Mouse (Mus musculus) stomach, embryonic 15.5 days (tissue): ENCODE measurements at regions not wholly inside any gene's neighbourhood (a gene's known extent, or its start where the extent isn't known, plus 50 kb on each side); places are given as distances from the start of the nearest gene placed in this dataset.

Experiments
- ATAC-seq: fragments of 200-750 bp; cut with Nextera tagmentation; 2 replicates; pipeline ENCODE4 v1.8.0; 2017; ENCODE audit warnings: low read depth, moderate number of reproducible peaks, moderate TSS enrichment; ENCODE audit not compliant: insufficient read depth, low FRiP score
- H3K27ac ChIP-seq: fragments of 300-500 bp; sonication (generic); 2 replicates; pipeline ENCODE4 v1.5.1; 2015; ENCODE audit warnings: mild to moderate bottlenecking, inconsistent platforms
- H3K27me3 ChIP-seq: fragments of 300-500 bp; sonication (generic); replicated peaks from 2 replicates; pipeline ENCODE4 v1.6.1; 2015; ENCODE audit warnings: inconsistent platforms
- H3K36me3 ChIP-seq: fragments of 300-500 bp; sonication (generic); 2 replicates; pipeline ENCODE4 v1.6.1; 2015; ENCODE audit warnings: inconsistent platforms
- H3K4me1 ChIP-seq: fragments of 300-500 bp; sonication (generic); 2 replicates; pipeline ENCODE4 v1.6.1; 2015; ENCODE audit warnings: inconsistent platforms
- H3K4me2 ChIP-seq: fragments of 300-500 bp; sonication (generic); 2 replicates; pipeline ENCODE4 v1.6.1; 2015; ENCODE audit warnings: mild to moderate bottlenecking, inconsistent platforms
- H3K4me3 ChIP-seq: fragments of 300-500 bp; sonication (generic); replicated peaks from 2 replicates; pipeline ENCODE4 v1.5.1; 2015; ENCODE audit warnings: inconsistent platforms
- H3K9ac ChIP-seq: fragments of 300-500 bp; sonication (generic); 2 replicates; pipeline ENCODE4 v1.6.1; 2015; ENCODE audit warnings: inconsistent platforms
- H3K9me3 ChIP-seq: fragments of 300-500 bp; sonication (generic); 2 replicates; pipeline ENCODE4 v1.6.1; 2016; ENCODE audit warnings: inconsistent platforms
- WGBS: fragments of 180-500 bp; shearing (Covaris S2); methylation state at CpG from one replicate; pipeline ENCODE4 v1.1.7; 2015; 5-methylcytosine and 5-hydroxymethylcytosine counted together

DNA sequence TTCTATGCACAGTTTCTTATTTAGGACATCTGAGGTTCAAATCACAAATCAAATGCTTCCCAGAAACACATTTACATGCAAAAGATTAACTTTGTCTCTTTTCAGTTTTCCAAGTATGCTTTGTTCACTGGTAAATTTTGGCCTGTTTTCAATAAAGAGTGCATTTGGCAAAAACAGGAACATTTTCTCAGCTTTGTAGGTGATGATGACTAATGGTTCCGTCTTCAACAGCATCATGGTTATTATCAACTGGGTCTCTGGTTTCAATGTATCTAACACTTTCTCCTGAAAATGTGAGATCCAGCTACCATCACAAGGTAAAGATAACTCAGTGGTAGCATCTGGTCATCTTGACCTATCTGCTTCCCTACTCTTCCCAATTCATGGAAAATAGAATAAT lies 574.6 kb downstream of the Efna5 start:
- 86% methylated on average over 1 of the region's 1 CpGs for WGBS
- Histone ChIP-seq H3K27ac (no peak overlapping the region), H3K27me3 (no peaks in the 10 kb centered on the region), H3K4me1 (no peaks in the 10 kb centered on the region), H3K36me3 (no peaks in the 10 kb centered on the region), H3K9ac (no peak overlapping the region), H3K4me2 (no peak overlapping the region), H3K4me3 (no peak overlapping the region), H3K9me3 (no peaks in the 10 kb centered on the region)
- no peak for ATAC-seq

DNA sequence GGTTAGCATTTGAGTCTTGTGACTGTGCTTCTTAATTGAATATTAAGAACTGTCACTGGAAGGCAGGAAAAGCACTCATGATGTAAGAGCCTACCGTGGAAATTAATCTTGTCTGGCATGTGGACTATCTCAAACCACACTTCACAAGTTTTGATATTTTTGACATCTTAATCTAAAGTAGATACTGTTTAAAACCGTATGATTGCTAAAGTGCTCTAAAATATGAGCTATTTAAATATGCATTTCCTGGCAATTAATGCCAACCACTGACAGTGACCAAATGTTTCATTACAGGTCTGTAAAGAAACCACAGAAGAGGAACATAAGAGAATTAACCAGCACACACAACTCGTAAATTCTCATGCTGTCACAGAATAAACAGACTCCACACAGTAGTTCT lies 576.0 kb downstream of the Efna5 start:
- H3K36me3 ChIP-seq, result no peaks in the 10 kb centered on the region
- H3K4me2 ChIP-seq, result no peak overlapping the region
- ATAC-seq, result no peak
- no peaks in the 10 kb centered on the region for H3K27me3 ChIP-seq
- WGBS, result 25% methylated on average over 3 of the region's 3 CpGs
- no peak overlapping the region for H3K9ac ChIP-seq
- H3K9me3 ChIP-seq, result no peaks in the 10 kb centered on the region
- no peaks in the 10 kb centered on the region for H3K4me1 ChIP-seq
- no peak overlapping the region for H3K27ac ChIP-seq
- H3K4me3 ChIP-seq, result no peak overlapping the region

- 37% methylated on average over 3 of the region's 3 CpGs for WGBS
- H3K9me3 ChIP-seq, result no peaks in the 10 kb centered on the region
- no peak overlapping the region for H3K27ac ChIP-seq
- ATAC-seq, result no peak
- no peaks in the 10 kb centered on the region for H3K4me1 ChIP-seq
- H3K4me2 ChIP-seq, result no peak overlapping the region
- H3K4me3 ChIP-seq, result no peak overlapping the region
- H3K27me3 ChIP-seq, result no peaks in the 10 kb centered on the region
- no peak overlapping the region for H3K9ac ChIP-seq
- no peaks in the 10 kb centered on the region for H3K36me3 ChIP-seq
Measured at GRCm38 (mm10) chr17:62304073-62304472, 577.0 kb downstream of the Efna5 start.

DNA sequence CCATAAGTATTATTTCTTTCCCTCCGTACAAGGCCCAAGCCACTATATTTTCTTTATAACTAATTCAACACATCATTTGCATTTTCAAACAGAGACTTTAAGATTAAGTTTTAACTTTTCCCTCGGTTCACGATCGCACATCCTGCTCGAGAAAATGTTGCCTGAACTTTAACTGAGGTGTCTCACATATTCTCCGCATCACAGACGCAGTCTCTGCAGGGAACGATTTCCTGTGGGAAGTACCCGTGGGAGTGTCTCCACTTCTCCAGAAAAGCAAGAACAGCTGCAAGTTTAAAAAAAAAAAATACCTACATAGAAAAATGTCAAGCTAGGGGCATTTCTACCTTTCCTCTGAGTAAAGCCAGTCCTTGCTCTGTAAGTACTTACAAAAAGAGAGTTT lies 581.2 kb downstream of the Efna5 start:
- Histone ChIP-seq H3K27me3 (no peaks in the 10 kb centered on the region), H3K4me1 (no peaks in the 10 kb centered on the region), H3K4me2 (no peak overlapping the region), H3K4me3 (no peak overlapping the region), H3K9me3 (no peaks in the 10 kb centered on the region), H3K36me3 (no peaks in the 10 kb centered on the region), H3K9ac (no peak overlapping the region), H3K27ac (no peak overlapping the region)
- 58% methylated on average over 9 of the region's 9 CpGs for WGBS
- ATAC-seq, result no peak

DNA sequence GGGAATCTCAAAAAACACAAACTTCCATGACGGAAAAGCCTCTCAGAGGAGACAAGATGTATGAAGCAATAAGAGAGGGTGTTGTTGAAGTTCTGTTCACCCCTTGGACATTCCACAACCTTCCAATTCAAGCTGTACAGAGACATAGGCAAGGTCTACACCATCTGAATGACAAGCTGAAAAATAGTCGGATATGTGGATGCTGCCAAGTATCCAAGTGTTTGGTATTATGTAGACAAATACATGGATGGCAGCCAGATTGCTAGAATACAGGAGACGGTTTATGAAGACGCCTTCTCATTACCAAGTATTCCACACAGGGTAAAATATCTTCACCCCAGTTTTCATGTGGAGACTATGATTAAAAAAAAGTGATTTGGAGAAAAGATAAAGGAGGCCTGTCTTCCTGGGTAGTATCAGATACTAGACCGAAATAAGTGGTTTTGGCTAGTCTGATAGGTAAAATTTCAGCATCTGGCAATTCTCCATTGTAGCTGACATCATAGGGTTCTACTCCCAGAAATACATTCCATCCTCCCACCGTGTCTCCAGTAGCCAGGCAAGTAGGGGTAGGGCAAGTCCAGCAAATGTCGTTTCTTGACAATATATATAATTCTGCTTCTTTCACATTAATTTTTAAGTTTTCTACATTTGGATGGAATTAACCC lies 583.6 kb downstream of the Efna5 start:
- no peak overlapping the region for H3K9ac ChIP-seq
- no peaks in the 10 kb centered on the region for H3K9me3 ChIP-seq
- H3K36me3 ChIP-seq, result no peaks in the 10 kb centered on the region
- H3K4me3 ChIP-seq, result no peak overlapping the region
- no peak overlapping the region for H3K4me2 ChIP-seq
- H3K4me1 ChIP-seq, result no peaks in the 10 kb centered on the region
- H3K27me3 ChIP-seq, result no peaks in the 10 kb centered on the region
- no peak for ATAC-seq
- 64% methylated on average over 7 of the region's 7 CpGs for WGBS
- H3K27ac ChIP-seq, result no peak overlapping the region

- Histone ChIP-seq H3K4me3 (no peak overlapping the region), H3K27ac (no peak overlapping the region), H3K27me3 (no peaks in the 10 kb centered on the region), H3K4me1 (no peaks in the 10 kb centered on the region), H3K36me3 (no peaks in the 10 kb centered on the region), H3K9ac (no peak overlapping the region), H3K4me2 (no peak overlapping the region), H3K9me3 (no peaks in the 10 kb centered on the region)
- ATAC-seq, result no peak
Measured at GRCm38 (mm10) chr17:62295412-62295811, 585.7 kb downstream of the Efna5 start.

DNA sequence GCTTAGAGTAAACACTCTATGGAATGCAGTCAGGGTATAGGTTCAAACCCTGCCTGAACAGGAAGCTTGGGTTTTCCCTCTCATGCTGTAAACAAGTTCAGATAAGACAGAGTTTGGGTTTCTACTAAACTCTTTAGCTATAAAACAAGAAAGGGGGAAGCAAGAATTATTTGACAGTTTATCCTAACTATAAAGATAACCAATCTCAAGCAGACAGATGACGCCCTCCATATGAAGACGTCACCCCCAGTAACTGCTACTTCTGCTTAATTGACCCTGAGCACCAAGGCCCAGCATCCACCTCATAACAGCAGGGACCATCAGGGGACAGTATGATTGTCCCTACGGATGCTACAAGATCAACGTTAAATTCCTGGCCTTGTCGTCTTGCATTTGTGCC lies 588.4 kb downstream of the Efna5 start:
- Histone ChIP-seq H3K4me1 (no peaks in the 10 kb centered on the region), H3K9me3 (no peaks in the 10 kb centered on the region), H3K27me3 (no peaks in the 10 kb centered on the region), H3K9ac (no peak overlapping the region), H3K36me3 (no peaks in the 10 kb centered on the region), H3K27ac (no peak overlapping the region), H3K4me2 (no peak overlapping the region), H3K4me3 (no peak overlapping the region)
- 71% methylated on average over 5 of the region's 5 CpGs for WGBS
- ATAC-seq, result no peak

- no peaks in the 10 kb centered on the region for H3K27me3 ChIP-seq
- H3K27ac ChIP-seq, result no peak overlapping the region
- H3K9ac ChIP-seq, result no peak overlapping the region
- H3K4me3 ChIP-seq, result no peak overlapping the region
- no peaks in the 10 kb centered on the region for H3K9me3 ChIP-seq
- H3K4me2 ChIP-seq, result no peak overlapping the region
- no peak for ATAC-seq
- H3K4me1 ChIP-seq, result no peaks in the 10 kb centered on the region
- no peaks in the 10 kb centered on the region for H3K36me3 ChIP-seq
Measured at GRCm38 (mm10) chr17:62287666-62288065, 593.5 kb downstream of the Efna5 start.

GRCm38 (mm10) chr17:62287127-62287526 lies 594.0 kb downstream of the Efna5 start:
- ATAC-seq, result no peak
- WGBS, result 63% methylated on average over 4 of the region's 4 CpGs
- no peaks in the 10 kb centered on the region for H3K36me3 ChIP-seq
- no peak overlapping the region for H3K9ac ChIP-seq
- no peak overlapping the region for H3K4me2 ChIP-seq
- H3K9me3 ChIP-seq, result no peaks in the 10 kb centered on the region
- H3K27ac ChIP-seq, result no peak overlapping the region
- H3K4me3 ChIP-seq, result no peak overlapping the region
- no peaks in the 10 kb centered on the region for H3K4me1 ChIP-seq
- no peaks in the 10 kb centered on the region for H3K27me3 ChIP-seq

- 67% methylated on average over 12 of the region's 12 CpGs for WGBS
- Histone ChIP-seq H3K4me1 (no peaks in the 10 kb centered on the region), H3K4me3 (no peak overlapping the region), H3K9me3 (no peaks in the 10 kb centered on the region), H3K27ac (no peak overlapping the region), H3K36me3 (no peaks in the 10 kb centered on the region), H3K9ac (no peak overlapping the region), H3K4me2 (no peak overlapping the region), H3K27me3 (no peaks in the 10 kb centered on the region)
- no peak for ATAC-seq
Measured at GRCm38 (mm10) chr17:62286086-62287080, 594.7 kb downstream of the Efna5 start.

GRCm38 (mm10) chr17:62280201-62280600 lies 600.9 kb downstream of the Efna5 start:
- WGBS, result 43% methylated on average over 3 of the region's 3 CpGs
- Histone ChIP-seq H3K27ac (no peak overlapping the region), H3K9me3 (no peaks in the 10 kb centered on the region), H3K4me3 (no peak overlapping the region), H3K9ac (no peak overlapping the region), H3K36me3 (no peaks in the 10 kb centered on the region), H3K27me3 (no peaks in the 10 kb centered on the region), H3K4me1 (no peaks in the 10 kb centered on the region), H3K4me2 (no peak overlapping the region)
- ATAC-seq, result no peak

DNA sequence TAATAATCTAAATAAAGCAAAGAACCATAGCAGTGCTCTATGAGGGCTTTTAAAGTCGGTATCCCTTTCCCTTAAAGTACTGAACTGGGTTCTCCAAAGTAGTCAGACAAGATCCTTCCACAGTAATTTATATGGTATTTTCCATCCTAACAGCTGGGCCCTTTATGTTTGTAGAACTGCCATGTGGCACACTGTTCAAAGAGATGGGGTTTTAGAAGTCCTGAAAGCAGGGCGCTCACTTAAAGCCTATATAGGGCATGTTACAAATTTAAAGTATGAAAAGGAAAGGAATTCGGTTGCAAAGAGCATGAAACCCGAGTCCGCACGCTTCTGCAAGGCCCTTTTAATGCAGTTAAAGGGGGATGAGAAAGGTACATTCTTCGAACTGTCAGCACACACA lies 609.7 kb downstream of the Efna5 start:
- H3K27me3 ChIP-seq, result no peaks in the 10 kb centered on the region
- no peak overlapping the region for H3K9ac ChIP-seq
- H3K27ac ChIP-seq, result no peak overlapping the region
- no peaks in the 10 kb centered on the region for H3K9me3 ChIP-seq
- ATAC-seq, result no peak
- H3K36me3 ChIP-seq, result no peaks in the 10 kb centered on the region
- WGBS, result 64% methylated on average over 7 of the region's 7 CpGs
- no peak overlapping the region for H3K4me3 ChIP-seq
- H3K4me1 ChIP-seq, result no peaks in the 10 kb centered on the region
- H3K4me2 ChIP-seq, result no peak overlapping the region
